Mouse (Mus musculus) brain, embryonic 14.5 days (tissue): ENCODE measurements around the gene Xrra1.

ENCODE experiments used
- CTCF ChIP-seq: fragments of 200-500 bp; IDR thresholded peaks from 2 replicates; pipeline ENCODE4 v1.5.1; 2012; ENCODE audit warnings: inconsistent platforms, mild to moderate bottlenecking, moderate library complexity, borderline replicate concordance; ENCODE audit not compliant: insufficient read depth, insufficient read length; ENCODE audit errors: extremely low read depth
- POLR2A ChIP-seq: fragments of 200-500 bp; IDR thresholded peaks from 2 replicates; pipeline ENCODE4 v1.6.1; 2012; ENCODE audit warnings: mild to moderate bottlenecking, inconsistent platforms, borderline replicate concordance; ENCODE audit not compliant: poor library complexity, insufficient read depth, insufficient read length, severe bottlenecking; ENCODE audit errors: extremely low read depth

- TF ChIP-seq POLR2A, result no peak
- TF ChIP-seq CTCF, result no peak
Measured at GRCm38 (mm10) chr7:99962536-99963236, 103.8 kb downstream of the Xrra1 start.
